Mouse (Mus musculus): ENCODE data around the gene Foxo6. TPM values are rescaled to one million over a fixed set of nuclear protein-coding genes. Genes with fewer than 3 reads are reported as not detected.

Gene Foxo6
- not detected for polyA plus RNA-seq (2017; shearing (Covaris generic))

DNA sequence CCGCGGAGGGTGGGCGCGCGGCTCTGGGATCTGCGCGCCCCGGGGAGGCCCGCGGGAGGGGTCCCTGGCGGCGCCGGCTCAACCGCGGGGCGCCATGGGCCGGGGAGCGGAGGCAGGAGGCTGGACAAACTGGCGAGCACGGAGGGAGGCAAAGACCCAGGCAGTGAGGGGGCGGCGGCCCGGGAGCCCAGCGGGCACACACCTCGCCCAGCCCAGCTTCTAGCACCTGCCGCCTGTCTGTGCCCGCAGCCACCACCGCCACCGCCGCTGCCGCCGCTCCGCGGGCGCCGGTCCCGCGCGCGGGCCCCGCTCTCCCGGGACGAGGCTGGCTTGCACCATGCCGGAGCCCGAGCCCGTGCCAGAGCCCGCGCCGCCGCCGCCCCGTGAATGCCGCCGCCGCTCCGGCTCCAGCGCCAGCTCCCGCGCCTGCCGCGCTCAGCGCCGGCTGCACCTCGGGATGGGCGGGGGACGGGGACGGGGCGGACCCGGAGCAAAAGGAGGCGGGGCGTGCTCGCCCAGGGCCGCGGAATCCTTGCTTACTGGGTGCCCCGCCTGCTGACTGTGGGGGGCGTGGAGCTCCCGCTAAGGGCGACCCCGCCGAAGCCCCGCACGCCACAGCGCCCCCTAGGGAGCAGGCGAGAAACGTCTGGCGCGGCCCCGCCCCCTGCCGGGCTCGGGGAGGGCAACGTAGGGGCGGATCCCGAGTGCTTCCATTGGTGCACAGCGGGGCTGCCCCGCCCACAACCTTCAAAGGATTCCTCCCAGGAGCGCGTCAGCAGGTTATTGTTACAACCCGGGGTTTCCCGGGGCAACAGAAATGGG is at the start of gene Foxo6:
Gene Foxo6 (minus strand): TSS at position 60 of the 822 bp plus-strand sequence.

Other genes with a start within 250 kb of the Foxo6 start
- 16.1 TPM for gene AL607142.1, start 222.4 kb downstream of the Foxo6 start, polyA plus RNA-seq (2017; shearing (Covaris generic))
- gene Edn2, start 126.1 kb downstream of the Foxo6 start, polyA plus RNA-seq (2017; shearing (Covaris generic)), result not detected
- 28.8 TPM for gene Scmh1, start 117.9 kb upstream of the Foxo6 start, polyA plus RNA-seq (2017; shearing (Covaris generic))
- not detected for gene Slfnl1, start 244.9 kb upstream of the Foxo6 start, polyA plus RNA-seq (2017; shearing (Covaris generic))

All from CD4-positive, CD25-positive, alpha-beta regulatory T cell (primary cell).